In genomic region chr2:113399718-113400117, GRCm38 (mm10) we compare ENCODE assay signal across 21 mouse cellular contexts.
DNase-seq lines count a peak whose midpoint lies in the region; ATAC-seq lines count a peak whose summit lies in the region.
"Had no signal": no experiment of that assay in that cellular context is flagged by ENCODE, and none has a peak within 500 bp of the region (broad histone marks: within the 10 kb centered on the region; RNA-seq: fewer than 3 reads in every experiment).

No protein-coding gene starts in this region.

- peak; percentile 13; the same call in 1 of the 2 replicates for ATAC-seq in frontal cortex, adult (ENCODE audit: low TSS enrichment)
- ATAC-seq: activated CD4-positive, CD25-positive, alpha-beta regulatory T cell, adult 4 months; CD4-positive, CD25-positive, alpha-beta regulatory T cell, adult 4 months; intestine, postnatal 0 days had no signal

- no peak for DNase-seq in frontal cortex, postnatal 10 days (ENCODE audit: low spot score in 2 of 2)
- DNase-seq in 3134 (ENCODE audit: extremely low read depth, insufficient read length, low spot score) (peak; percentile 25), adipocyte (ENCODE audit: low spot score) (peak; percentile 30)
- DNase-seq in left cerebral cortex, adult 18-20 months (ENCODE audit: low spot score in 2 of 2), result no peak
- no peak for DNase-seq in gastrocnemius, postnatal 25 days
- DNase-seq: adrenal gland, postnatal 10 days; adrenal gland, postnatal 36 days; cerebellum, adult 11 months; cerebellum, adult 2 months; cerebellum, postnatal 10 days; cerebellum, postnatal 36 days; embryo, embryonic 11 days; gastrocnemius, adult 2 months; gastrocnemius, postnatal 14 days; heart, adult 2 months; heart, postnatal 14 days; kidney, adult 2 months had no signal

Comparison
In these comparisons a context has a peak if more than half of its experiments do, and no peak if none do; other contexts are left out.
1. DNase-seq: peak in 3134 (single experiment) and adipocyte (single experiment); none in frontal cortex, postnatal 10 days (0 of 2), left cerebral cortex, adult 18-20 months (0 of 2) and gastrocnemius, postnatal 25 days (single experiment).